Mouse (Mus musculus): ENCODE measurements around the gene Zmiz1.

DNA sequence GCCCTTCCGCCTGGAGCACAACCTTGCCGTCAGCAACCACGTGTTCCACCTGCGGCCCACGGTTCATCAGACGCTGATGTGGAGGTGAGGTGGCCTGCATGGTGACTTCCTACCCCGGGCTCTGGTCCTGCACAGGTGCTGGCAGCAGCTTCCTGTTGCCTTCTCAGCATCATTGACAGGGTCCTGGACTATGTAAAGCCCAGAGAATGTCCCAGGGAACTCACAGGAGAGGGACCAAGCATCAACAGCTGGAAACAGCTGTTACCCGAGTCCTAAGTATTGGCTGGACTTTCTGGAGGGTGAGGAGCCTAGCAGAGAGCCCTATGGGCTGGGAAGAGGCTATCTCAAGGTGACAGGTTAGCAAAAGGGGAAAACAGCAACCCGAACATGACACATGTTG, 192.9 kb downstream of the Zmiz1 start:
- TF ChIP-seq GATA1 (IDR thresholded peaks at IDR 0.05; ENCODE audit: borderline replicate concordance, low read length) (no peak), CTCF (IDR thresholded peaks at IDR 0.05; ENCODE audit: low read depth, low read length) (no peak), POLR2AphosphoS5 (IDR thresholded peaks at IDR 0.05; ENCODE audit: insufficient replicate concordance, low read depth, low read length) (no peak), TAL1 (conservative IDR thresholded peaks at IDR 0.05; ENCODE audit: low read depth, low read length) (no peak), GATA2 (IDR thresholded peaks at IDR 0.05; ENCODE audit: borderline replicate concordance, low read depth, low read length) (no peak)

Data from G1E (cell line).